Mouse (Mus musculus) layer of hippocampus, postnatal 10 days (tissue): ENCODE measurements around the gene Itpa. TPM values are rescaled to one million over a fixed set of nuclear protein-coding genes. Genes with fewer than 3 reads are reported as not detected.
"Not testable (repeated sequence)": the region's sequence is repeated elsewhere in the genome, so short reads cannot be mapped to it uniquely, and the experiment has no call there.

Source experiments
- DNase-seq, 2 experiments: peaks; one replicate each; pipeline ENCODE4 v3.0.0; 2021; ENCODE audit warnings: low spot score in 2 of 2
- long read RNA-seq: library from polyadenylated mRNA; stranded (forward); transcript quantifications from one replicate; pipeline ENCODE4 v2.0.0, GENCODE M21; 2023
- total RNA-seq, 2 experiments: library from RNA; stranded (reverse); gene quantifications; 2 replicates each; pipeline ENCODE4 v1.2.3; 2021

Itpa gene
- total RNA-seq: 10 to 100 TPM; 39.5 to 43.4 TPM
- long read RNA-seq, transcript Itpa-201 (8 exons, 1,390 nt): major isoform, 54 of 63 reads
- long read RNA-seq, partial matches to known transcripts: 4 of 63 reads
- long read RNA-seq, other reads (novel, unspliced or antisense): 5 of 63 reads

- peak; percentile 85 to 86 for DNase-seq
Measured at GRCm38 (mm10) chr2:130667559-130667958, at the start of gene Itpa. Gene Itpa, plus strand, starts transcription at chr2:130667610.

GRCm38 (mm10) chr2:130618972-130619371 lies 48.4 kb upstream of the Itpa start:
- no peak for DNase-seq

GRCm38 (mm10) chr2:130628424-130628823 lies 39.0 kb upstream of the Itpa start:
- no peak for DNase-seq

GRCm38 (mm10) chr2:130629080-130629838 lies 38.2 kb upstream of the Itpa start:
- DNase-seq: no peak

- DNase-seq: peak; percentile 91 to 92
Measured at GRCm38 (mm10) chr2:130629839-130630203, 37.6 kb upstream of the Itpa start, which contains the start of the genes Fastkd5 and Ubox5. Gene Fastkd5, minus strand, starts transcription at chr2:130630027. Gene Ubox5, minus strand, starts transcription at chr2:130630038.

GRCm38 (mm10) chr2:130632416-130632815 lies 35.0 kb upstream of the Itpa start:
- DNase-seq: no peak

- DNase-seq: no peak
Measured at GRCm38 (mm10) chr2:130632887-130633675, 34.3 kb upstream of the Itpa start.

- DNase-seq: no peak
Measured at GRCm38 (mm10) chr2:130634006-130634738, 33.2 kb upstream of the Itpa start.

- no peak for DNase-seq
Measured at GRCm38 (mm10) chr2:130634739-130635411, 32.5 kb upstream of the Itpa start.

- DNase-seq: no peak
Measured at GRCm38 (mm10) chr2:130635847-130636246, 31.6 kb upstream of the Itpa start.

GRCm38 (mm10) chr2:130638101-130638611 lies 29.3 kb upstream of the Itpa start:
- no peak for DNase-seq

- DNase-seq: no peak
Measured at GRCm38 (mm10) chr2:130639276-130639675, 28.1 kb upstream of the Itpa start.

GRCm38 (mm10) chr2:130641351-130642025 lies 25.9 kb upstream of the Itpa start:
- DNase-seq: no peak

GRCm38 (mm10) chr2:130642197-130642660 lies 25.2 kb upstream of the Itpa start:
- DNase-seq: peak in 1 of 2 experiments; percentile 48

GRCm38 (mm10) chr2:130642684-130643369 lies 24.6 kb upstream of the Itpa start, which contains the start of gene Lzts3:
Gene Lzts3, minus strand, starts transcription at chr2:130642803.
- peak; percentile 87 to 93 for DNase-seq

- no peak for DNase-seq
Measured at GRCm38 (mm10) chr2:130645198-130645597, 22.2 kb upstream of the Itpa start.

GRCm38 (mm10) chr2:130649028-130649427 lies 18.4 kb upstream of the Itpa start:
- DNase-seq: not testable (repeated sequence)

- DNase-seq: no peak
Measured at GRCm38 (mm10) chr2:130653303-130653702, 14.1 kb upstream of the Itpa start.

GRCm38 (mm10) chr2:130653760-130654159 lies 13.7 kb upstream of the Itpa start:
- no peak for DNase-seq
